Mouse (Mus musculus) heart, adult 2 months (tissue): ENCODE results near the gene Slc39a9. TPM values are rescaled to one million over a fixed set of nuclear protein-coding genes. Genes with fewer than 3 reads are reported as not detected.

ENCODE experiments used
- DNase-seq, 2 experiments: peaks; one replicate each; pipeline ENCODE4 v3.0.0; 2021
- H3K27ac ChIP-seq: fragments of 200-600 bp; 2 replicates; pipeline ENCODE4 v1.8.1; 2022
- H3K27me3 ChIP-seq: fragments of 200-500 bp; 2 replicates; pipeline ENCODE4 v1.6.1; 2012; ENCODE audit warnings: mild to moderate bottlenecking, low read length, inconsistent platforms, mixed read lengths; ENCODE audit not compliant: control insufficient read depth, insufficient read depth
- H3K36me3 ChIP-seq: fragments of 200-500 bp; 2 replicates; pipeline ENCODE4 v1.6.1; 2012; ENCODE audit warnings: low read length, inconsistent platforms; ENCODE audit not compliant: control insufficient read depth, insufficient read depth
- H3K4me1 ChIP-seq: fragments of 200-500 bp; 2 replicates; pipeline ENCODE4 v1.6.1; 2011; ENCODE audit warnings: low read length; ENCODE audit not compliant: control insufficient read depth, insufficient read depth
- H3K4me3 ChIP-seq: fragments of 200-600 bp; 2 replicates; pipeline ENCODE4 v1.8.1; 2022
- H3K79me2 ChIP-seq: fragments of 200-500 bp; replicated peaks from 2 replicates; pipeline ENCODE4 v1.6.1; 2012; ENCODE audit warnings: mild to moderate bottlenecking, inconsistent platforms, low read length, moderate library complexity, mixed read lengths; ENCODE audit not compliant: control insufficient read depth, insufficient read depth
- H3K9ac ChIP-seq: fragments of 200-500 bp; 2 replicates; pipeline ENCODE4 v1.6.1; 2012; ENCODE audit warnings: low read depth, mild to moderate bottlenecking, control low read depth, inconsistent platforms, low read length, mixed read lengths
- CTCF ChIP-seq: fragments of 200-600 bp; IDR thresholded peaks from 2 replicates; pipeline ENCODE4 v1.8.1; 2022; ENCODE audit warnings: antibody characterized with exemption, mild to moderate bottlenecking, moderate library complexity
- EP300 ChIP-seq: fragments of 200-500 bp; IDR thresholded peaks from 2 replicates; pipeline ENCODE4 v1.6.1; 2011; ENCODE audit warnings: low read depth, low read length, control low read depth; ENCODE audit not compliant: insufficient read depth
- POLR2A ChIP-seq: fragments of 200-500 bp; IDR thresholded peaks from 2 replicates; pipeline ENCODE4 v1.6.1; 2011; ENCODE audit warnings: mild to moderate bottlenecking, low read depth, low read length, control low read depth; ENCODE audit not compliant: insufficient read depth
- WGBS: fragments of 180-500 bp; shearing (Covaris S2); methylation state at CpG from one replicate; pipeline ENCODE4 v1.1.7; 2018; 5-methylcytosine and 5-hydroxymethylcytosine counted together
- intact Hi-C: fragments of 180-260 bp; cut with DNase I; formaldehyde crosslinking; loops from one replicate; pipeline ENCODE4 v1.15.1; 2025
- polyA plus RNA-seq: library from polyadenylated mRNA; depleted of rRNA; stranded (reverse); fragments of >200 nt; gene quantifications from 2 replicates; pipeline ENCODE4 v1.2.3, GENCODE M21; 2012
- total RNA-seq, 2 experiments: library from RNA; stranded (reverse); gene quantifications; 2 replicates each; pipeline ENCODE4 v1.2.3; 2021

The Slc39a9 gene
- total and polyA plus RNA-seq, 3 experiments = 15.6 to 18.1 (median 17.4) TPM

DNA sequence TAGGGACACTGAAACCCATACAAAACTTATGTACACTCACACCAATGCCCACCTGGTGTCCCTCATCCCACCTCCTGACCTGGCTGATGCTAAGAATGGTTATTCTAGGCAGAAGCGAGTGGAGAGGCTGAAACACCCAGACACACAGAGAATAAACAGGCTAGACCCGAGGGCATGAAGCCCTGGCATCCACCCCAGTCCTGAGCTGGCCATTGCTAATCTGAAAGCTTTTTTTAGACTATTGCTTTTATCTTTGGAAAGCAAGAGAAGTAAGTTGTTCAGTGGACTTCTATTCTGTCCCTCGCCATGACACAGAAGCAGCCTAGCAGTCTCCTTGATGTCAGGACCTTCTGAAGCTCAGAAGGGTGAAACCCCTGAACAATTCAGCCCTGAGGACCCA lies 33.8 kb upstream of the Slc39a9 start:
- 30% methylated on average over 3 of the region's 3 CpGs for WGBS
- no peak overlapping the region for H3K4me3 ChIP-seq
- no peaks in the 10 kb centered on the region for H3K36me3 ChIP-seq
- H3K27ac ChIP-seq = peak overlapping the region; percentile 78
- no peak overlapping the region for H3K9ac ChIP-seq
- no peaks in the 10 kb centered on the region for H3K27me3 ChIP-seq
- H3K4me1 ChIP-seq = peaks cover 1% of the 10 kb centered on the region; the same call in 1 of the 2 replicates
- no peaks in the 10 kb centered on the region for H3K79me2 ChIP-seq
- peak; percentile 33 to 52 for DNase-seq
- 0 out of 2 replicates have a peak, but pooled peaks have one; percentile 38 for TF ChIP-seq EP300
- TF ChIP-seq CTCF = no peak
- 0 out of 2 replicates have a peak, but pooled peaks have one; percentile 15 for TF ChIP-seq POLR2A
- intact Hi-C loops = loop anchor here (5.0 kb wide), 1 partner anchor 108 kb away; no protein-coding TSS in a partner anchor

DNA sequence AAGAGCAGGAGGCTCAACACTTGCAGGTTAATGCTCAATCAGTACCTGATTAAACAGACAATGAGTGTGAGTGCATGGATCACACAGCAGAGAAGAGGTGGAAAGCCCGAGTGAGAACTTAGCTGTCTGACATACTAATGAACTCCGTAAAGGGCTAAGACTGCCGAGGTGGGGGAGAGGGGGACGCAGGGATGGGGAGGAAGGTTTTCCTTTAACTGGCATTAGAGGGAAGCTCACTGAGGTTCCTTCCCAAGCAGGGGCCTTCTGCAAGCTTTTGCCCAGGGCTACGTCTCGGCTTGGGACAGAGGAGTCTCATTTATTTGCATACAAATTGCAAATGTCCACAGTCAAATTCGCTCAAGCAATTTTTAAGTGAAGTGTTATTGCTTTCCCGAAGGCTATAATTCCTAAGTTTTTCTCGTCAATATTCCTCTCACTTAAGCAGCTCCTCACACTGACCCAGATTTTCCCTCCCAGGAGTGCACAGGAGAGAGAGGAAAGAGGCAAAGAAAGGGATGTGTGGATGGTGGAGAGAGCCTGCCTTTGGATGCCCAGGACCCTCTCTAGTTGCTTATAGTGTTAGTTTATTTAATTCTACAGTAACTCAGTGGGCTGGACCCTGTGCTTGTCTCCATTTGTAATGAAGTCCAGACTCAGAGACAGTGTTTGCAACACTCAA lies 31.4 kb upstream of the Slc39a9 start:
- intact Hi-C loops = loop anchor here (5.0 kb wide), 1 partner anchor 110 kb away; no protein-coding TSS in a partner anchor
- DNase-seq = no peak
- WGBS = 72% methylated on average over 9 of the region's 9 CpGs
- H3K27ac ChIP-seq = no peak overlapping the region
- peaks cover 1% of the 10 kb centered on the region; the same call in 1 of the 2 replicates for H3K4me1 ChIP-seq
- H3K27me3 ChIP-seq = no peaks in the 10 kb centered on the region
- no peak overlapping the region for H3K4me3 ChIP-seq
- no peaks in the 10 kb centered on the region for H3K36me3 ChIP-seq
- H3K9ac ChIP-seq = no peak overlapping the region
- H3K79me2 ChIP-seq = no peaks in the 10 kb centered on the region
- no peak for TF ChIP-seq POLR2A
- TF ChIP-seq EP300 = no peak
- TF ChIP-seq CTCF = no peak

DNA sequence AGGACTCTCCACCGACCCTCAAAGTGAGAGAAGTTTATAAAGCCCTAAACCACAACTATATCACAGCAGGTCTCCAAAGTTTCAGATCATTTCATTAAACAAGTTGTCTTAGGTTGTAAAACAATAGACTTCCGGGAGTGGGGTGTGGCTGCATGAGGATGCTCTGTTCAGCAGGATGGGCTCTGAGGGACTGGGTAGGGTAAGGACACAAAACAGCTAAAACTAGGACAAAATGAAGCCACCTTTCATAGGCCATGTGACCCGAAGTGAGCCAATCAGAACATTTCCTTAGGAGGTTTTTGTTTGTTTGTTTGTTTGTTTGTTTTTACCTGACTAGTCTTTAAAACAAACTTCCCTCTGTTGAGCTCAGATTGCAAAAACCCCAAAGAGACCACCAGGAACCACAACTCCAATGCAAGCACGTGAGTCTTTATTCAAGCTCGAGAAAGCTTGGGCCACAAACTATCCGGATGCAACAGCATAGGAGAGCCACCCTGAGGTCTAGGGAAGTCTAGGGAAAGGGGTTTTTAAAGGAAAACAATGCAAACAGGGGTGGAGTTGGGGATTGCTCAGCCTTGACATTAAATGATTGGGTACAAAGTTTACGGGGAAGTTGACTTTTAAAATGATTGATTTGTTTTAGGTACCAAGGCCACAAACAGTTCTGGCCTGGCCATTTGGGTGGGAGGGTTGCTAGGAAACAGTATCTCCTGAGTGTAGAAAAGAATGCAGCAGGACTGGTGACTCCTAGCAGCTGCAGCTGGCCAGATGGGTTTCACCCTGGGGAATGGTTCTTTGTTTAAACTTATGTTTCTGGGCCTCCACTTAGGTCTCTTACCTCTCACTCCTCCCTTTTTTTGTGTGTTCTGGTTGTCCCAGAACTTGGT lies 28.1 kb upstream of the Slc39a9 start:
- DNase-seq = no peak
- Histone ChIP-seq H3K4me1 (peaks cover under 1% of the 10 kb centered on the region; the same call in 1 of the 2 replicates), H3K36me3 (no peaks in the 10 kb centered on the region), H3K27me3 (no peaks in the 10 kb centered on the region), H3K27ac (no peak overlapping the region), H3K9ac (no peak overlapping the region), H3K79me2 (no peaks in the 10 kb centered on the region), H3K4me3 (no peak overlapping the region)
- 55% methylated on average over 7 of the region's 7 CpGs for WGBS
- TF ChIP-seq CTCF (no peak), POLR2A (no peak), EP300 (no peak)
- intact Hi-C loops = no loop called here

DNA sequence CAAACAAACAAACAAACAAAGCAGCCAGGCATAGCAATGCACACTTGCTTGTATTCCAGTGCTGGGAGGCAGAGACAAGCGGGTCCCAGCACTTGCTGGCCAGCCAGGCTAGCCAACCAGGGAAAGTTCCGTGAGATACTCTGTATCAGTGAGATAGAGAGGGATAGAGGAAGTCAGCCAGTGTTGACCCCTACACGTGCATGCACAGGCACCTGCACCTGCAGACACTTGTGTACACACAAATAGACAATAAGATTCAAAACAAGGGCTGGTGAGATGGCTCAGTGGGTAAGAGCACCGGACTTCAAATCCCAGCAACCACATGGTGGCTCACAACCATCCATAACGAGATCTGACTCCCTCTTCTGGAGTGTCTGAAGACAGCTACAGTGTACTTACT lies 23.2 kb upstream of the Slc39a9 start:
- H3K27ac ChIP-seq = no peak overlapping the region
- 58% methylated on average over 5 of the region's 5 CpGs for WGBS
- intact Hi-C loops = no loop called here
- H3K9ac ChIP-seq = no peak overlapping the region
- H3K79me2 ChIP-seq = no peaks in the 10 kb centered on the region
- TF ChIP-seq CTCF = no peak
- TF ChIP-seq EP300 = no peak
- no peak for TF ChIP-seq POLR2A
- no peaks in the 10 kb centered on the region for H3K36me3 ChIP-seq
- H3K27me3 ChIP-seq = no peaks in the 10 kb centered on the region
- no peak overlapping the region for H3K4me3 ChIP-seq
- no peaks in the 10 kb centered on the region for H3K4me1 ChIP-seq
- no peak for DNase-seq

DNA sequence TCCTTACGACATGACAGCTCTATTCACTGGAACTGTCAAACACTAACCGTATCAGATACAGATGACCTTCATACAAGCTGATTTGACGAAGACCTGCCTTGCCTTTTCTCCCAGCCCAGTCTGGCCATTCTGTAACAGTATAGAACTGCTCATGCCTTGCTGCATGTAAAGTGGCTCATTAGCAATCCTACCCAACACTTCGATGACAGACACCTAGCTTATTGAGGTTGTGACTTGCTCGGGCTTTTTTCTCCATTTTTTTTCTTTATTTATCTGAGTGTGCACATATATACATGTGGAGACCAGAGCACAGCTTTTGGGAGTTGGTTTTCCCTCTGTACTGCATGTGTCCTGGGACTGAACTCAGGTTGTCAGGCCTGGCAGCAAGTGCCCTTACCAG lies 11.9 kb upstream of the Slc39a9 start:
- H3K27me3 ChIP-seq = no peaks in the 10 kb centered on the region
- H3K4me3 ChIP-seq = no peak overlapping the region
- no peak overlapping the region for H3K9ac ChIP-seq
- intact Hi-C loops = no loop called here
- H3K4me1 ChIP-seq = no peaks in the 10 kb centered on the region
- 82% methylated on average over 5 of the region's 5 CpGs for WGBS
- H3K36me3 ChIP-seq = no peaks in the 10 kb centered on the region; the same call in 1 of the 2 replicates
- no peak for DNase-seq
- no peaks in the 10 kb centered on the region for H3K79me2 ChIP-seq
- no peak for TF ChIP-seq POLR2A
- TF ChIP-seq CTCF = no peak
- TF ChIP-seq EP300 = no peak
- H3K27ac ChIP-seq = no peak overlapping the region
